Comparison of ENCODE assay signal across 7 mouse cellular contexts in genomic region chr9:106903791-106904134, GRCm38 (mm10). TPM values are rescaled to one million over a fixed set of nuclear protein-coding genes. Genes with fewer than 3 reads are reported as not detected.
DNase-seq lines count a peak whose midpoint lies in the region; ATAC-seq and TF ChIP-seq lines count a peak whose summit lies in the region.

No protein-coding gene starts in this region.

- WGBS in intestine, postnatal 0 days, result 3% methylated on average over 1 of the region's 1 CpGs
- WGBS in intestine, embryonic 16.5 days, result 5% methylated on average over 1 of the region's 1 CpGs
- 3% methylated on average over 1 of the region's 1 CpGs for WGBS in heart, embryonic 10.5 days

- H3K4me1 ChIP-seq in intestine, postnatal 0 days (replicated peaks; ENCODE audit: control insufficient read depth, insufficient read depth, low read length), result no peaks in the 10 kb centered on the region
- H3K4me1 ChIP-seq in intestine, embryonic 16.5 days (ENCODE audit: control insufficient read depth, insufficient read depth, low read length), result no peaks in the 10 kb centered on the region
- no peaks in the 10 kb centered on the region for H3K4me1 ChIP-seq in heart, embryonic 10.5 days

- no peak overlapping the region for H3K9ac ChIP-seq in intestine, postnatal 0 days (ENCODE audit: low read depth, low read length)
- no peak overlapping the region for H3K9ac ChIP-seq in intestine, embryonic 16.5 days (ENCODE audit: low read depth, low read length)

- peak; percentile 50 for DNase-seq in CD4-positive helper T cell, adult 2 months (ENCODE audit: low read depth, low spot score)
- peak; percentile 58 for DNase-seq in Muller cell, postnatal 12 days (ENCODE audit: inconsistent ontology term)
- DNase-seq in heart, embryonic 10.5 days (ENCODE audit: low spot score), result peak; percentile 75
- DNase-seq in naive thymus-derived CD4-positive, alpha-beta T cell, adult 2 months (ENCODE audit: low read depth), result peak; percentile 62
- DNase-seq in urinary bladder, postnatal 36 days (ENCODE audit: low spot score in 2 of 2), result no peak

- no peaks in the 10 kb centered on the region for H3K27me3 ChIP-seq in intestine, postnatal 0 days (replicated peaks; ENCODE audit: control insufficient read depth, insufficient read depth, low read length)
- no peaks in the 10 kb centered on the region for H3K27me3 ChIP-seq in intestine, embryonic 16.5 days (replicated peaks; ENCODE audit: control insufficient read depth, insufficient read depth, low read length)
- no peaks in the 10 kb centered on the region for H3K27me3 ChIP-seq in heart, embryonic 10.5 days (ENCODE audit: insufficient read depth, poor library complexity, severe bottlenecking)

- no peaks in the 10 kb centered on the region for H3K9me3 ChIP-seq in intestine, postnatal 0 days (ENCODE audit: control insufficient read depth)
- no peaks in the 10 kb centered on the region for H3K9me3 ChIP-seq in intestine, embryonic 16.5 days (ENCODE audit: control insufficient read depth, low read length)
- no peaks in the 10 kb centered on the region for H3K9me3 ChIP-seq in heart, embryonic 10.5 days

- no peak overlapping the region for H3K4me3 ChIP-seq in intestine, postnatal 0 days (ENCODE audit: low read depth, low read length)
- no peak overlapping the region for H3K4me3 ChIP-seq in intestine, embryonic 16.5 days (ENCODE audit: low read length)
- no peak overlapping the region for H3K4me3 ChIP-seq in heart, embryonic 10.5 days

- H3K36me3 ChIP-seq in intestine, postnatal 0 days (ENCODE audit: control insufficient read depth, insufficient read depth), result no peaks in the 10 kb centered on the region
- H3K36me3 ChIP-seq in intestine, embryonic 16.5 days (ENCODE audit: control insufficient read depth, insufficient read depth, low read length), result no peaks in the 10 kb centered on the region
- H3K36me3 ChIP-seq in heart, embryonic 10.5 days, result no peaks in the 10 kb centered on the region

- ATAC-seq in intestine, postnatal 0 days, result no peak
- no peak for ATAC-seq in intestine, embryonic 16.5 days

- no peak overlapping the region for H3K27ac ChIP-seq in intestine, postnatal 0 days (ENCODE audit: low read depth, low read length)
- no peak overlapping the region for H3K27ac ChIP-seq in intestine, embryonic 16.5 days (ENCODE audit: low read length)
- no peak overlapping the region for H3K27ac ChIP-seq in heart, embryonic 10.5 days

- peak; percentile 85 for TF ChIP-seq CTCF in intestine, postnatal 0 days (IDR thresholded peaks at IDR 0.05; ENCODE audit: low read depth)

- H3K4me2 ChIP-seq in intestine, postnatal 0 days (replicated peaks; ENCODE audit: low read depth), result no peak overlapping the region
- no peak overlapping the region for H3K4me2 ChIP-seq in intestine, embryonic 16.5 days (ENCODE audit: low read depth, low read length)

RNA-seq across cellular contexts. Expression of gene Manf, which starts 12.0 kb away (rescaled TPM):
- 211 and 214 TPM in 2 replicates for polyA plus RNA-seq in intestine, postnatal 0 days (2015; fragmentation: Nextera tagmentation; extraction: Ambion mirVana)
- polyA plus RNA-seq in intestine, embryonic 16.5 days (2015; fragmentation: Nextera tagmentation; extraction: Ambion mirVana), result 354 and 382 TPM in 2 replicates
- 296 and 411 TPM in 2 replicates for polyA plus RNA-seq in heart, embryonic 10.5 days (2016; fragmentation: Nextera tagmentation; extraction: Ambion mirVana)

RNA-seq across cellular contexts. Expression of gene Rbm15b, which starts 16.5 kb away (rescaled TPM):
- polyA plus RNA-seq in intestine, postnatal 0 days (2015; fragmentation: Nextera tagmentation; extraction: Ambion mirVana), result 3.7 and 3.8 TPM in 2 replicates
- polyA plus RNA-seq in intestine, embryonic 16.5 days (2015; fragmentation: Nextera tagmentation; extraction: Ambion mirVana), result 3.5 and 3.7 TPM in 2 replicates
- 6.1 and 10.8 TPM in 2 replicates for polyA plus RNA-seq in heart, embryonic 10.5 days (2016; fragmentation: Nextera tagmentation; extraction: Ambion mirVana)

Comparison
In these comparisons a context has a peak if more than half of its experiments do, and no peak if none do; other contexts are left out.
1. DNase-seq: peak in CD4-positive helper T cell, adult 2 months (single experiment), Muller cell, postnatal 12 days (single experiment), heart, embryonic 10.5 days (single experiment) and naive thymus-derived CD4-positive, alpha-beta T cell, adult 2 months (single experiment); none in urinary bladder, postnatal 36 days (0 of 2).